Mouse (Mus musculus) limb, embryonic 15.5 days (tissue): Measurements from ENCODE around the gene Ephb2. TPM values are rescaled to one million over a fixed set of nuclear protein-coding genes. Genes with fewer than 3 reads are reported as not detected.

Experiments
- ATAC-seq: fragments of 200-750 bp; cut with Nextera tagmentation; 2 replicates; pipeline ENCODE4 v1.8.0; 2017; ENCODE audit warnings: low read depth, moderate TSS enrichment; ENCODE audit not compliant: insufficient number of reproducible peaks, low FRiP score, low TSS enrichment
- H3K27ac ChIP-seq: fragments of 300-500 bp; sonication (generic); 2 replicates; pipeline ENCODE4 v1.5.1; 2015; ENCODE audit warnings: moderate library complexity, mild to moderate bottlenecking, inconsistent platforms
- H3K27me3 ChIP-seq: fragments of 300-500 bp; sonication (generic); 2 replicates; pipeline ENCODE4 v1.6.1; 2015; ENCODE audit warnings: inconsistent platforms
- H3K36me3 ChIP-seq: fragments of 300-500 bp; sonication (generic); 2 replicates; pipeline ENCODE4 v1.6.1; 2015; ENCODE audit warnings: inconsistent platforms
- H3K4me1 ChIP-seq: fragments of 300-500 bp; sonication (generic); 2 replicates; pipeline ENCODE4 v1.6.1; 2015; ENCODE audit warnings: inconsistent platforms
- H3K4me2 ChIP-seq: fragments of 300-500 bp; sonication (generic); 2 replicates; pipeline ENCODE4 v1.6.1; 2015; ENCODE audit warnings: mild to moderate bottlenecking, inconsistent platforms
- H3K4me3 ChIP-seq: fragments of 300-500 bp; sonication (generic); 2 replicates; pipeline ENCODE4 v1.5.1; 2015; ENCODE audit warnings: mild to moderate bottlenecking, inconsistent platforms
- H3K9ac ChIP-seq: fragments of 300-500 bp; sonication (generic); 2 replicates; pipeline ENCODE4 v1.6.1; 2015; ENCODE audit warnings: inconsistent platforms
- H3K9me3 ChIP-seq: fragments of 300-500 bp; sonication (generic); 2 replicates; pipeline ENCODE4 v1.6.1; 2016; ENCODE audit warnings: inconsistent platforms
- WGBS: fragments of 180-500 bp; shearing (Covaris S2); methylation state at CpG from one replicate; pipeline ENCODE4 v1.1.7; 2015; 5-methylcytosine and 5-hydroxymethylcytosine counted together
- polyA plus RNA-seq: library from polyadenylated mRNA; unstranded; fragments of >200 nt; fragmentation: Nextera tagmentation; extraction: Ambion mirVana; gene quantifications from 2 replicates; pipeline ENCODE4 v1.2.1, GENCODE M21; 2015

Gene Ephb2
- polyA plus RNA-seq, 1 experiment from 2014 or later, result 11.3 TPM

DNA sequence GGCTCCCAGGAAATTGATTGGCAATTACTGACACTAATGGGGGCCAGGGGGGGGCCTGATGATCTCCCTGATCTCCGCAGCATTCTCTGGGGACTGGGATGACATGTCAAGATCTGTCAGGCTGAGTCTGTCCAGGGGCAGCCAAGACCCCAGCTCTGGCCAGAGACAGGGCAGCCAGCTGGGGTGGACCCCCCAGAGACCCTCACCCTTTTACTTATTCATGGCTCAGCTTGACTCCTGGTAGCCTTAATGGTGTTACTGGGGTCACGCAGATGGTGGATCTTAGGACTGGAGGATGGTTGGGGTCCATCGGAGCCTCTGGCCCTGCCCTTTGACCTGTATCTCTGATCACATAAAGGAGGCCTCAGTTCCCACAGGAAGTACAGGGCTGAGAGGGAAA lies 97.5 kb downstream of the Ephb2 start:
- no peak overlapping the region for H3K4me3 ChIP-seq
- no peak for ATAC-seq
- H3K4me2 ChIP-seq, result no peak overlapping the region
- peaks cover 43% of the 10 kb centered on the region for H3K4me1 ChIP-seq
- H3K36me3 ChIP-seq, result no peaks in the 10 kb centered on the region
- H3K27ac ChIP-seq, result no peak overlapping the region
- H3K27me3 ChIP-seq, result no peaks in the 10 kb centered on the region
- no peaks in the 10 kb centered on the region for H3K9me3 ChIP-seq
- WGBS, result 59% methylated on average over 3 of the region's 3 CpGs
- no peak overlapping the region for H3K9ac ChIP-seq

DNA sequence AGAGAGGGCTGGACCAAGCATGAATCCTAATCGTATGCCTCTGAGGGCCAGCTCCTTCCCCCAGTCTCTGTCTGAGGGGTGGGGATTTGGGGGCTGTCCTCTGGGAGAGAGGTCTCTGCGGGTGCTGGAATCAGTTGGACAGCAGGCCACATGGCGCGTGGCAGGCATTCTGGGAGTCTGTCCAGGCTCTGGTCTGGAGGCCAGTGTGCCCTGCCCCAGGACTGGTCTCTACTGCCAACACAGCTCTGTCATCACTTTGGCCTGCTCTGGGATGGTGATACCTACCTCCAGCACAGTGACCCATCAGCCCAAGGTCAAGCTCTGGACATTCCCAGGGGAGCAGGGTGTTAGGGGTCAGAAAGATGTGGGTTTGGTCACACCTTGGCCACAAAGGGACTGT lies 99.9 kb downstream of the Ephb2 start:
- ATAC-seq, result peak; percentile 30; the same call in 1 of the 2 replicates
- 55% methylated on average over 4 of the region's 4 CpGs for WGBS
- Histone ChIP-seq H3K27me3 (no peaks in the 10 kb centered on the region), H3K4me1 (peaks cover 46% of the 10 kb centered on the region), H3K27ac (no peak overlapping the region), H3K4me2 (no peak overlapping the region), H3K4me3 (no peak overlapping the region), H3K9me3 (no peaks in the 10 kb centered on the region), H3K9ac (no peak overlapping the region), H3K36me3 (no peaks in the 10 kb centered on the region)

GRCm38 (mm10) chr4:136734210-136734803 lies 101.5 kb downstream of the Ephb2 start:
- WGBS, result 62% methylated on average over 15 of the region's 15 CpGs
- no peak for ATAC-seq
- H3K36me3 ChIP-seq, result peaks cover 4% of the 10 kb centered on the region; the same call in 1 of the 2 replicates
- no peak overlapping the region for H3K4me3 ChIP-seq
- no peaks in the 10 kb centered on the region for H3K9me3 ChIP-seq
- H3K27me3 ChIP-seq, result no peaks in the 10 kb centered on the region
- H3K27ac ChIP-seq, result no peak overlapping the region
- H3K4me1 ChIP-seq, result peaks cover 49% of the 10 kb centered on the region
- no peak overlapping the region for H3K4me2 ChIP-seq
- no peak overlapping the region for H3K9ac ChIP-seq

- no peak for ATAC-seq
- Histone ChIP-seq H3K27ac (no peak overlapping the region), H3K9me3 (no peaks in the 10 kb centered on the region), H3K27me3 (no peaks in the 10 kb centered on the region), H3K9ac (no peak overlapping the region), H3K36me3 (peaks cover 4% of the 10 kb centered on the region; the same call in 1 of the 2 replicates), H3K4me2 (no peak overlapping the region), H3K4me1 (peaks cover 47% of the 10 kb centered on the region), H3K4me3 (no peak overlapping the region)
- 43% methylated on average over 11 of the region's 11 CpGs for WGBS
Observed at GRCm38 (mm10) chr4:136733217-136733865, 102.4 kb downstream of the Ephb2 start.

DNA sequence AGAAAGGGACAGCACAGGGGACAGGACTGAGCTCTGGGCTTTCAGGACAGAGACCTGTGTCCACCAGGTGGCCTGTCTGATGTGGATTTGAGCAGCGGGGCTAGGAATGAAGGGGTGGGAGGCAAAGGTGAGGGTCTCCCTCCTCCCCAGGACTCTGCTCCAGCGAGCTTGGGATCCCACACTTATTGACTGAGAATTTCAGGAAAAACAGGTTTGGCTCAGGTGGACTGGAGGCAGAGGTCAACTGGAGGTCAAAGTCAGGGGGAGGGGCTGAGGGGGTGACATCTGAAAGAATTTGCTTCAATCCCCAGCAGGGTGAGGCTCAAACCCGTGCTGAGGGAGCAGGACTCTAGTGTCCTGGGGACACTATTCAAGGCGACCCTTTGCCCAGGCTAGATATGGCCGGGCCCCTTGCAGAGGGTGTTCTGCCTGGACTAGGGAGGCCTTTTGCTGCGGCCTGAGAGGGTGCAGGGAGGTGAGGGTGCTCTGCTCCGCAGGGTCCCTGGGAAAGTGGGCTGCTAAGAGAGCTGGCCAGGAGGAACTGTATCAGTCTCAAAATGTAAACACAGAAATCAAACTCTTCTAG lies 103.2 kb downstream of the Ephb2 start:
- Histone ChIP-seq H3K4me3 (no peak overlapping the region), H3K9me3 (no peaks in the 10 kb centered on the region), H3K27ac (no peak overlapping the region; the same call in 1 of the 2 replicates), H3K27me3 (no peaks in the 10 kb centered on the region), H3K4me2 (no peak overlapping the region), H3K9ac (no peak overlapping the region), H3K4me1 (peaks cover 52% of the 10 kb centered on the region), H3K36me3 (peaks cover 4% of the 10 kb centered on the region; the same call in 1 of the 2 replicates)
- 51% methylated on average over 7 of the region's 7 CpGs for WGBS
- ATAC-seq, result no peak; the same call in 1 of the 2 replicates

DNA sequence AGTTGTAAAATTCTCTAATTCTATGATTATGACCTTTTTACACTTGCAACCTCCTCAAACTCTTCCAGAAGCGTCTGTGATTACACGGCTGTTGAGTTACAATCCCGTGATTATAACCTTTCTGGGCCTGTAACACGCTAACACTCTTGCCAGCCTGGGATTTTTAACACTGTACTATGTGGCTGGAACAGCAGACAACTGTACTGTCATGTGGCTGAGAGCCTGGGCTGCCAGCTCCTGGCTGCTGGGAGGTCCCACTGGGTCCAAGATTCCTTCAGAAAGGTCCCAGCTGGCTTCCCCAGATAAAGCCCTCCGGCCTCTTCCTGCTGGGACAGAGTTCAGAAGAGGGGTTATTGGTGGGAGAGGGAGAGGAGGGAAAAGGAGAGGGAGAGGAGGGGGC lies 104.0 kb downstream of the Ephb2 start:
- Histone ChIP-seq H3K36me3 (peaks cover 4% of the 10 kb centered on the region; the same call in 1 of the 2 replicates), H3K27me3 (no peaks in the 10 kb centered on the region), H3K9me3 (no peaks in the 10 kb centered on the region), H3K4me1 (peaks cover 52% of the 10 kb centered on the region), H3K4me2 (no peak overlapping the region), H3K4me3 (no peak overlapping the region), H3K9ac (no peak overlapping the region), H3K27ac (no peak overlapping the region)
- ATAC-seq, result no peak
- 28% methylated on average over 5 of the region's 5 CpGs for WGBS

- Histone ChIP-seq H3K36me3 (peaks cover 4% of the 10 kb centered on the region; the same call in 1 of the 2 replicates), H3K4me1 (peaks cover 49% of the 10 kb centered on the region), H3K27ac (no peak overlapping the region), H3K9me3 (no peaks in the 10 kb centered on the region), H3K27me3 (no peaks in the 10 kb centered on the region), H3K4me2 (no peak overlapping the region), H3K4me3 (no peak overlapping the region), H3K9ac (no peak overlapping the region)
- ATAC-seq, result no peak
- 59% methylated on average over 13 of the region's 13 CpGs for WGBS
Observed at GRCm38 (mm10) chr4:136731008-136731609, 104.7 kb downstream of the Ephb2 start.

DNA sequence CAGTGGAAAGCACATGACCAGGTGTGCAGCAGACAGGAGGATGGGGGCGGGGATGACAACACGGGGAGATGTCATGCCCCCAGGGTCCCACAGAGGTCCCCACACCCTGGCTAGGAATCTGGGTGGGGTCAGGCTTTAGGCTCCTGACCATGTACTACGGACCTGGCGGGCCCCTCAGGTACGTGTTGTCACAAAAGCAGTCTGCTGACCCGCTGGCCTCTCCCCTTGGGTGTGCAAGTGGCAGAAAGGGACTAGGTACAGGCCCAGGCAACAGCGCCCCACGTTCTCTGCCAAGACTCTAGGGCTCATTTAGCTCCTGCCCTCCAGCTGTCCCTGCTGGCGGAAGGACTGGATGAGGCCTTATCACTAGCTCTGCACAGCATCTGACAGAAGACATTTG lies 105.3 kb downstream of the Ephb2 start:
- H3K9ac ChIP-seq, result no peak overlapping the region
- H3K4me1 ChIP-seq, result peaks cover 48% of the 10 kb centered on the region
- H3K4me2 ChIP-seq, result no peak overlapping the region
- 74% methylated on average over 9 of the region's 9 CpGs for WGBS
- no peaks in the 10 kb centered on the region for H3K9me3 ChIP-seq
- no peaks in the 10 kb centered on the region for H3K27me3 ChIP-seq
- no peak overlapping the region for H3K27ac ChIP-seq
- no peak overlapping the region for H3K4me3 ChIP-seq
- ATAC-seq, result no peak
- H3K36me3 ChIP-seq, result peaks cover 4% of the 10 kb centered on the region; the same call in 1 of the 2 replicates

DNA sequence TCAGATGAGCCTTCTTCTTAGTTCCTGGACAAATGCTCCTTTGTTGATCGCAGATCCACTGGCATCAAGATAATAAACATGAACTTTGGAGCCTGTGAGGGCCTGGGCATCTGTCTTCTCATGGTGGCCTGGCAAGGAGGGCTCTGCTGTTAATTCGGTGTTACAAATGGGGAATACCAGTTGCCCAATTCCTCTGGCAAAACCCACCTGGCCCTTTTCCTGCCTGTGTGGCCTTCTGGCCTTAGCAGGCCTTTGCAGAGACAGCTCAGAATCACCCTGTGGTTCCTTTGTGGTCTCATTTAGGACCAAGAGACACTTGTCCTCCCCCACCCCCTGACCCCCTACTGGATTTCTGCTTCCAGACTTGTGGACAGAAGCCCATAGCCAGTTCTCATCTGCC lies 106.2 kb downstream of the Ephb2 start:
- no peak overlapping the region for H3K4me2 ChIP-seq
- no peaks in the 10 kb centered on the region for H3K9me3 ChIP-seq
- 86% methylated on average over 2 of the region's 2 CpGs for WGBS
- H3K27me3 ChIP-seq, result no peaks in the 10 kb centered on the region
- H3K36me3 ChIP-seq, result peaks cover 4% of the 10 kb centered on the region; the same call in 1 of the 2 replicates
- no peak overlapping the region for H3K9ac ChIP-seq
- ATAC-seq, result no peak
- no peak overlapping the region for H3K4me3 ChIP-seq
- H3K27ac ChIP-seq, result no peak overlapping the region
- peaks cover 56% of the 10 kb centered on the region for H3K4me1 ChIP-seq

- Histone ChIP-seq H3K27ac (no peak overlapping the region), H3K36me3 (peaks cover 4% of the 10 kb centered on the region; the same call in 1 of the 2 replicates), H3K9me3 (no peaks in the 10 kb centered on the region), H3K27me3 (no peaks in the 10 kb centered on the region), H3K4me2 (no peak overlapping the region), H3K9ac (no peak overlapping the region), H3K4me3 (no peak overlapping the region), H3K4me1 (peaks cover 47% of the 10 kb centered on the region)
- 68% methylated on average over 8 of the region's 8 CpGs for WGBS
- no peak for ATAC-seq
Observed at GRCm38 (mm10) chr4:136726941-136727340, 108.8 kb downstream of the Ephb2 start.

DNA sequence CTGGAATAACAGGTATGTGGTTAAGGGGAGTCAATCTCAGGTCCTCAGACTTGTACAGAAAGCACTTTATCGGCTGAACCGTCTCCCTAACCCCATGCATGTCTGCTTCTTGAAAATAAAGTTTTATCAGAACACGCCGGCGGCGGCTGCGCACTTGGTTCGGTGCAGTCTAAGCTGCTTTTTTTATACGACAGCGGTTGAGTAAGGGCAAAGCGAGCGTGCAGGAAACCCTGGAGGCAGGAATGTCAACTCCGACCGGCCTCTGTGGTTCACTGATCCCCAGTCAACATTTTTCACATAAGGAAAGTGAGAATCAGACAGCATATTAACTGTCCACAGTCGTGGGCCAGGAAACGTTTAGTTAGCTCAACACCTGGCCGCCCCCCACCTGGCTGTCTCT lies 111.1 kb downstream of the Ephb2 start:
- 0 out of 2 replicates have a peak, but pooled peaks have one; percentile 25 for ATAC-seq

More for the DNA sequence above, 111.1 kb downstream of the Ephb2 start:
- peak overlapping the region; percentile 19; the same call in 1 of the 2 replicates for H3K4me2 ChIP-seq
- no peaks in the 10 kb centered on the region for H3K27me3 ChIP-seq
- H3K9me3 ChIP-seq, result no peaks in the 10 kb centered on the region
- no peak overlapping the region for H3K4me3 ChIP-seq
- H3K36me3 ChIP-seq, result peaks cover 2% of the 10 kb centered on the region; the same call in 1 of the 2 replicates
- H3K4me1 ChIP-seq, result peaks cover 34% of the 10 kb centered on the region
- 25% methylated on average over 17 of the region's 17 CpGs for WGBS
- H3K9ac ChIP-seq, result no peak overlapping the region
- H3K27ac ChIP-seq, result peak overlapping the region; percentile 48; the same call in 1 of the 2 replicates
